Mouse (Mus musculus) cortical plate, adult 2 months (tissue): ENCODE measurements around the gene A930018P22Rik.
"Not testable (repeated sequence)": the region's sequence is repeated elsewhere in the genome, so short reads cannot be mapped to it uniquely, and the experiment has no call there.

Experiments used
- CTCF ChIP-seq: fragments of 200-500 bp; IDR thresholded peaks from 2 replicates; pipeline ENCODE4 v1.5.1; 2011; ENCODE audit warnings: mild to moderate bottlenecking, control low read depth, low read length; ENCODE audit not compliant: insufficient read depth; ENCODE audit errors: extremely low read depth
- POLR2A ChIP-seq: fragments of 200-500 bp; IDR thresholded peaks from 2 replicates; pipeline ENCODE4 v1.6.1; 2011; ENCODE audit warnings: mild to moderate bottlenecking, low read length, control low read depth; ENCODE audit not compliant: insufficient read depth; ENCODE audit errors: extremely low read depth

DNA sequence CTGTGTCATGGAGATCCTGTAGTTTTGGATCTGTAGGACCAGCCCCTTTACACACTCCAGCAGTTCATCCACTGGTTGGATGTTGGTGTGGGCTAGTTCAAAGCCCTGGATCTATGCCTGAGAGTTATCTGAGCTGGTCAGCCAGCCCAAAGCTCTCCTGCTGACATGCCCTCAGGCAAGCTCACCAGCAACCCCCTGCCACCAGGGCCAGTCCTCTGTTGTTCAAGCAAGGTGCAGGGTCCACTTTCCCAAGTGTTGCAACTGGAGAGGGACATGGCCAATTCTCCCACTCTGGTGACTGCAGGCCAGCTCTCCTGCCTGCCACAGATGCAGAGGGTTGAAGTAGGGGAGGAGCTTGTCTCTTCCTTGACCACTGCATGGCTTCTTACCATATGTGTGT is 9.0 kb upstream of the A930018P22Rik start:
- TF ChIP-seq CTCF, POLR2A: not testable (repeated sequence)
